Mouse (Mus musculus) cortical plate, adult 2 months (tissue): ENCODE measurements around the gene Atf7ip.

Experiments
- CTCF ChIP-seq: fragments of 200-500 bp; IDR thresholded peaks from 2 replicates; pipeline ENCODE4 v1.5.1; 2011; ENCODE audit warnings: mild to moderate bottlenecking, control low read depth, low read length; ENCODE audit not compliant: insufficient read depth; ENCODE audit errors: extremely low read depth
- POLR2A ChIP-seq: fragments of 200-500 bp; IDR thresholded peaks from 2 replicates; pipeline ENCODE4 v1.6.1; 2011; ENCODE audit warnings: mild to moderate bottlenecking, low read length, control low read depth; ENCODE audit not compliant: insufficient read depth; ENCODE audit errors: extremely low read depth

DNA sequence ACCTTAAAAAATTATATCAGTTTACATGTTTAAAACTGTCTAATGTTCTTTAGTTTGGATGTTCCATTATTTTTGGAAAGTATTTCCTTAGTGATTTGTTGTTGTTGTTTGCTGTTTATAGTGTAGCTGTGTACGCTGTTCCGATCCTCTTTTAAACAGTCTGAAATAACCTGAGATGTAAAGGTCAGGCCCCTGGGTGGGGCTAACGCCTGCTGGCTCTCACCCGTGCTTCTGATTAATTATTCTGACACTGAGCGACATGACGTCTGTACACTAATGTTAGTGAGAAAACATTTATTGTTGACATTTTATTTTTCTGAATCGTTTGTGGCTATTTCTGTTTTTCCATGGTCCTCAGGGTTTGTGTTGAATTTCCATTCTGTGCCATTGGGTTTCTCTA is 41.0 kb downstream of the Atf7ip start:
- no peak for TF ChIP-seq CTCF
- TF ChIP-seq POLR2A: no peak
